Mouse (Mus musculus) neural tube, embryonic 15.5 days (tissue): ENCODE data around the gene Txnrd2. TPM values are rescaled to one million over a fixed set of nuclear protein-coding genes. Genes with fewer than 3 reads are reported as not detected.
A peak's percentile ranks its signal among the peaks of the same experiment; 100 is the strongest.

Experiments used
- ATAC-seq: fragments of 200-750 bp; cut with Nextera tagmentation; 2 replicates; pipeline ENCODE4 v1.8.0; 2017; ENCODE audit warnings: mild to moderate bottlenecking, moderate TSS enrichment, moderate library complexity; ENCODE audit not compliant: low FRiP score
- H3K27ac ChIP-seq: fragments of 300-500 bp; sonication (generic); replicated peaks from 2 replicates; pipeline ENCODE4 v1.5.1; 2015; ENCODE audit warnings: mild to moderate bottlenecking, inconsistent platforms
- H3K27me3 ChIP-seq: fragments of 300-500 bp; sonication (generic); replicated peaks from 2 replicates; pipeline ENCODE4 v1.6.1; 2015; ENCODE audit warnings: inconsistent platforms
- H3K36me3 ChIP-seq: fragments of 300-500 bp; sonication (generic); 2 replicates; pipeline ENCODE4 v1.6.1; 2015; ENCODE audit warnings: inconsistent platforms
- H3K4me1 ChIP-seq: fragments of 300-500 bp; sonication (generic); 2 replicates; pipeline ENCODE4 v1.6.1; 2015; ENCODE audit warnings: inconsistent platforms
- H3K4me2 ChIP-seq: fragments of 300-500 bp; sonication (generic); 2 replicates; pipeline ENCODE4 v1.6.1; 2015; ENCODE audit warnings: inconsistent platforms, mild to moderate bottlenecking, moderate library complexity
- H3K4me3 ChIP-seq: fragments of 300-500 bp; sonication (generic); replicated peaks from 2 replicates; pipeline ENCODE4 v1.5.1; 2015; ENCODE audit warnings: mild to moderate bottlenecking, inconsistent platforms
- H3K9ac ChIP-seq: fragments of 300-500 bp; sonication (generic); replicated peaks from 2 replicates; pipeline ENCODE4 v1.6.1; 2015; ENCODE audit warnings: mild to moderate bottlenecking, inconsistent platforms
- H3K9me3 ChIP-seq: fragments of 300-500 bp; sonication (generic); replicated peaks from 2 replicates; pipeline ENCODE4 v1.6.1; 2016; ENCODE audit warnings: inconsistent platforms
- WGBS: fragments of 180-500 bp; shearing (Covaris S2); methylation state at CpG from one replicate; pipeline ENCODE4 v1.1.7; 2015; ENCODE audit warnings: mixed read lengths; 5-methylcytosine and 5-hydroxymethylcytosine counted together
- polyA plus RNA-seq: library from polyadenylated mRNA; unstranded; fragments of >200 nt; fragmentation: Nextera tagmentation; extraction: Ambion mirVana; gene quantifications from 2 replicates; pipeline ENCODE4 v1.2.1, GENCODE M21; 2015

Txnrd2 gene
- polyA plus RNA-seq, 1 experiment from 2014 or later = 30.9 TPM

GRCm38 (mm10) chr16:18394777-18395619 lies 31.2 kb upstream of the Txnrd2 start:
- no peak for ATAC-seq
- Histone ChIP-seq H3K9ac (no peak overlapping the region), H3K4me2 (peak overlapping the region; percentile 24), H3K4me3 (no peak overlapping the region), H3K27ac (peak overlapping the region; percentile 75), H3K9me3 (no peaks in the 10 kb centered on the region), H3K36me3 (peaks cover 31% of the 10 kb centered on the region), H3K27me3 (no peaks in the 10 kb centered on the region), H3K4me1 (peaks cover 50% of the 10 kb centered on the region)
- 11% methylated on average over 11 of the region's 11 CpGs for WGBS

GRCm38 (mm10) chr16:18395620-18396036 lies 30.6 kb upstream of the Txnrd2 start:
- Histone ChIP-seq H3K36me3 (peaks cover 38% of the 10 kb centered on the region), H3K9me3 (no peaks in the 10 kb centered on the region)

GRCm38 (mm10) chr16:18396201-18396600 lies 30.0 kb upstream of the Txnrd2 start:
- Histone ChIP-seq H3K4me3 (no peak overlapping the region), H3K36me3 (peaks cover 43% of the 10 kb centered on the region), H3K4me2 (0 out of 2 replicates have a peak overlapping the region, but pooled peaks have one; percentile 24), H3K4me1 (peaks cover 62% of the 10 kb centered on the region), H3K9ac (no peak overlapping the region), H3K27ac (peak overlapping the region; percentile 75), H3K9me3 (no peaks in the 10 kb centered on the region), H3K27me3 (no peaks in the 10 kb centered on the region)
- WGBS = 70% methylated on average over 2 of the region's 2 CpGs
- ATAC-seq = no peak

More at GRCm38 (mm10) chr16:18395620-18396036, 30.6 kb upstream of the Txnrd2 start:
- H3K4me1 ChIP-seq = peaks cover 57% of the 10 kb centered on the region
- 28% methylated on average over 6 of the region's 7 CpGs for WGBS
- no peak overlapping the region for H3K4me3 ChIP-seq
- no peak overlapping the region for H3K9ac ChIP-seq
- peak overlapping the region; percentile 24 for H3K4me2 ChIP-seq
- H3K27me3 ChIP-seq = no peaks in the 10 kb centered on the region
- no peak for ATAC-seq
- H3K27ac ChIP-seq = peak overlapping the region; percentile 75

- ATAC-seq = no peak
- peaks cover 68% of the 10 kb centered on the region for H3K4me1 ChIP-seq
- H3K9me3 ChIP-seq = no peaks in the 10 kb centered on the region
- 98% methylated on average over 27 of the region's 27 CpGs for WGBS
- H3K9ac ChIP-seq = no peak overlapping the region
- H3K4me3 ChIP-seq = no peak overlapping the region
- peak overlapping the region; percentile 75 for H3K27ac ChIP-seq
- peaks cover 51% of the 10 kb centered on the region for H3K36me3 ChIP-seq
- H3K27me3 ChIP-seq = no peaks in the 10 kb centered on the region
- H3K4me2 ChIP-seq = no peak overlapping the region
These were observed 29.2 kb upstream of the Txnrd2 start for GRCm38 (mm10) chr16:18396791-18397621.

GRCm38 (mm10) chr16:18400028-18400427 lies 26.2 kb upstream of the Txnrd2 start:
- Histone ChIP-seq H3K9me3 (no peaks in the 10 kb centered on the region), H3K4me3 (no peak overlapping the region), H3K4me2 (no peak overlapping the region), H3K36me3 (peaks cover 82% of the 10 kb centered on the region), H3K4me1 (peaks cover 42% of the 10 kb centered on the region), H3K9ac (no peak overlapping the region), H3K27me3 (no peaks in the 10 kb centered on the region), H3K27ac (peak overlapping the region; percentile 68; the same call in 1 of the 2 replicates)
- no peak for ATAC-seq
- WGBS = 61% methylated on average over 9 of the region's 9 CpGs

GRCm38 (mm10) chr16:18400472-18401216 lies 25.5 kb upstream of the Txnrd2 start:
- Histone ChIP-seq H3K9ac (no peak overlapping the region), H3K4me2 (no peak overlapping the region), H3K4me1 (peaks cover 37% of the 10 kb centered on the region), H3K27me3 (no peaks in the 10 kb centered on the region), H3K36me3 (peaks cover 88% of the 10 kb centered on the region), H3K4me3 (no peak overlapping the region), H3K27ac (peak overlapping the region; percentile 68), H3K9me3 (no peaks in the 10 kb centered on the region)
- ATAC-seq = peak; percentile 66
- 18% methylated on average over 7 of the region's 7 CpGs for WGBS

- peaks cover 39% of the 10 kb centered on the region for H3K4me1 ChIP-seq
- H3K4me3 ChIP-seq = no peak overlapping the region
- no peak overlapping the region for H3K4me2 ChIP-seq
- peaks cover 87% of the 10 kb centered on the region for H3K36me3 ChIP-seq
- ATAC-seq = no peak
- WGBS = 93% methylated on average over 12 of the region's 12 CpGs
- H3K9ac ChIP-seq = no peak overlapping the region
- H3K27ac ChIP-seq = no peak overlapping the region
- H3K27me3 ChIP-seq = no peaks in the 10 kb centered on the region
- no peaks in the 10 kb centered on the region for H3K9me3 ChIP-seq
These were observed 22.9 kb upstream of the Txnrd2 start for GRCm38 (mm10) chr16:18403285-18403684.

GRCm38 (mm10) chr16:18405091-18405854 lies 20.9 kb upstream of the Txnrd2 start:
- no peak for ATAC-seq
- H3K36me3 ChIP-seq = peaks cover 80% of the 10 kb centered on the region
- H3K9me3 ChIP-seq = no peaks in the 10 kb centered on the region

GRCm38 (mm10) chr16:18405876-18406275 lies 20.3 kb upstream of the Txnrd2 start:
- WGBS = 78% methylated on average over 2 of the region's 2 CpGs
- Histone ChIP-seq H3K9me3 (no peaks in the 10 kb centered on the region), H3K36me3 (peaks cover 80% of the 10 kb centered on the region), H3K4me2 (no peak overlapping the region), H3K27me3 (no peaks in the 10 kb centered on the region), H3K9ac (no peak overlapping the region), H3K4me3 (no peak overlapping the region), H3K27ac (0 out of 2 replicates have a peak overlapping the region, but pooled peaks have one; percentile 38), H3K4me1 (peaks cover 29% of the 10 kb centered on the region)
- no peak; the same call in 1 of the 2 replicates for ATAC-seq

More at GRCm38 (mm10) chr16:18405091-18405854, 20.9 kb upstream of the Txnrd2 start:
- H3K9ac ChIP-seq = no peak overlapping the region
- WGBS = 82% methylated on average over 13 of the region's 13 CpGs
- H3K27me3 ChIP-seq = no peaks in the 10 kb centered on the region
- peak overlapping the region; percentile 38; the same call in 1 of the 2 replicates for H3K27ac ChIP-seq
- H3K4me1 ChIP-seq = peaks cover 31% of the 10 kb centered on the region
- no peak overlapping the region for H3K4me2 ChIP-seq
- H3K4me3 ChIP-seq = no peak overlapping the region

- no peak overlapping the region for H3K9ac ChIP-seq
- H3K4me3 ChIP-seq = no peak overlapping the region
- H3K27me3 ChIP-seq = no peaks in the 10 kb centered on the region
- ATAC-seq = no peak
- no peak overlapping the region for H3K4me2 ChIP-seq
- H3K36me3 ChIP-seq = peaks cover 76% of the 10 kb centered on the region
- WGBS = 8% methylated on average over 2 of the region's 2 CpGs
- peaks cover 29% of the 10 kb centered on the region for H3K4me1 ChIP-seq
- peak overlapping the region; percentile 45; the same call in 1 of the 2 replicates for H3K27ac ChIP-seq
- no peaks in the 10 kb centered on the region for H3K9me3 ChIP-seq
These were observed 19.9 kb upstream of the Txnrd2 start for GRCm38 (mm10) chr16:18406293-18406692.
